Mouse (Mus musculus): ENCODE data around the gene Ppt2.

Ppt2 gene

DNA sequence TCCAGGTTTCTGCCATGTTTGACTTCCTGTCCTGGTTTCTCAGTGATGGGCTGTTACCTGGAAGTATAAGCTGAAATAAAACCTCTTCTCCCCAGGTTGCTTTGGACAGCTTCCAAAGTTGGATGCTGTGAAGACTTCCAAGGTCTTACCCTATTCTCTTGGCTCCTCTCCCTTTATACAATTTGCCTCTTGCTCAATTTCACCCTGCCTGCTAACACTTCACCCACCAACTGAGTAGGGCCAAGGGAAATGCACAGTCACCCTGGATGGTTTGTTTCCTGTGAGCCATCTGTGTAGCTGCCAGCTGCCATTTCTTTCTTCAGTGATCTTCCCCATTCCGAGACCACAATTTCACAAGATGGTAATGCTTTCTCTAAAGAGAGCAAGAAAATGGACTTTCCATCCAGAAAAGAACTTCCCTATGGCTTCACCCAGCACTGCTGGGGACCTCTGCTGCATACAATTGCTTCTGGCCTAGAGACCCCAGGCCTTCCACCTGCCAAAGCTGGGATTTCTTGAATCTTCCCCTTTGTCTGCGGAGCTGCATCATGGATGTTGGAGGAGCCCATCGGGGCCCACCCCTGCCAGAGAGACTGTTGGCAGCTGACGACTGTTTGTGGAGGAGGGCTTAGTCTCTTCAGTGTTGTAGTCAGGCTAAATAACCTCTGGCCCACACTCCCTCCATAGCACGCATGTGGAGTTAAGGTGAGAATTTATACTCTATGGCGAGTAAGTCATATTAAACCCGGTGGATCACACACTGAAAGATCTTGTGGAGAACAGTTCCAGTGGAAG is 11.3 kb upstream of the Ppt2 start:
- DNase-seq (ENCODE audit: low spot score in 2 of 2), result no peak

DNA sequence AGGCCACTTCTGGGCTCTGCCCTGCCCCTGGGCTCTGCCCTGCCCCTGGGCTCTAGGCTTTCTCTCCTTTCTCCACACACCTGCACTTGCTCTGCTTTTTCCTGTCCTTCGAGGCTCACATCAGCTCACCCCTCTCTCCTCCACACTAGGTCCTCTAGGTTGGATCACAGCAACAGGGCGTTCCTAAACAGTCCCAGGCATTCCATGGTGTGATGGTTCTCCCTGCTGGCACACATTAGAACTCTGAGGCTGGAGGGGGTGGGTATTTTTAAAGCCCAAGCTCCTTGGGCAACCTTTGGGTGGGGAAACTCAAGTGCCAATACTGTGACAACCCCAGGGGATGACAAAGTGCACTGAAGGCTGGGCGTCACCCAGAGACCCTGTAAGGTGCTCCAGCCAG is 9.1 kb upstream of the Ppt2 start:
- DNase-seq (ENCODE audit: low spot score in 2 of 2), result no peak

DNA sequence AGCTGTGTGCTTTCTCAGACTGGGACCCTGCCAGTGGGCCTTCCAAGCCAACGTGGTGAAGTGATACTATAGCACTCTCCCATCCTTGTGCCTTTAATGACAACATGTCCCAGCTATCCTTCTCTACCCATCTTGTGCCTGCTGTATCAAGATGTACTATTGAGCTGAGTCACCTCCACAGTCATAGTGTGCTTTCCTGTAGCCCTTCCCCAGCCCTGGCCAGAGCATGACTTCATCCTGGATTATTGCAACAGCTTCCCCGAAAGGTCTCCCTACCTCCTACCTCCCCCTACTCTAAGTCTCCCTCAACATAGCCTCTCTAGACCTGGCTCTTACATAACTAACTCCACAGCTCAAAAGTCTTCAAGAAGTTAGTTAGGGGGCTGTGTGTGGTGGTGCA is 7.4 kb upstream of the Ppt2 start:
- DNase-seq (ENCODE audit: low spot score in 2 of 2), result no peak

DNA sequence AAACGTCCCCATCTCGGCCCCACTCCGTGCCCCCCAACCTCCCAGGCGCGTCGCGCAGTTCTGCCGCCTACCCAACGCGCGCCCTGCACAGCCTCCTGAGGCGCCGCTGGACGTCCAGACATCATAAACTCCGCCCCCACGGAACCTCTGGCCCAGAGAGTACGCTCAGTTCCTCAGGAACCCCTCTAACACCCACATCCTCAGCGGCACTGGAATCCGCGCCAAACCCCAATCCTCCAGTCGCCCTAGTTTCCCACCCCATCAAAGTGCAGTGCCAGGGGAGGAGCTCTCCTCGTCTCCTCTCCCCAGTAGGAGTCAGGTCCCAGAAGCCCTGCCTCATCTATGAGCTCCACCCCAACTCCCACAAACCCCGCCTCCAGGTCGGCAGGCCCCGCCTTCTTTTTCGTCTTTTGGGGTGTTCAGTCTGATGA is 4.0 kb upstream of the Ppt2 start:
- DNase-seq (ENCODE audit: low spot score in 2 of 2), result peak; percentile 88 to 89

DNA sequence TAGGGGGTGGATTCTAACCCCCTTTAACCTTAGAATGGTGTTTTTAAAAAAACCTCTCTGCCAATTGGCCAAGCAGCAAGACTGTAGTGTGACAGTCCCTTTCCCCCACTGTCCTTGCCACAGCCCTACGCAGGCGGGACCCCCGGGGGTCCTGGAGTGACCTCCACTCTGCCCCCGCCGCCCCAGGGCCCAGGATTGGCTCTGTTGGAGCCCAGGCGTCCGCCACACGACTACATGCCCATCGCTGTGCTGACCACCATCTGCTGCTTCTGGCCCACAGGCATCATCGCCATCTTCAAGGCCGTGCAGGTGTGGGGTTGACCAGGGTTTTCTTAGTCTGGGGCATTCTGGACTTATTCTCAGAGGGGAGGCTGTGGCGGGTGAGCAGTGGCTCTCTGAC is 3.3 kb upstream of the Ppt2 start:
- no peak for DNase-seq (ENCODE audit: low spot score in 2 of 2)

DNA sequence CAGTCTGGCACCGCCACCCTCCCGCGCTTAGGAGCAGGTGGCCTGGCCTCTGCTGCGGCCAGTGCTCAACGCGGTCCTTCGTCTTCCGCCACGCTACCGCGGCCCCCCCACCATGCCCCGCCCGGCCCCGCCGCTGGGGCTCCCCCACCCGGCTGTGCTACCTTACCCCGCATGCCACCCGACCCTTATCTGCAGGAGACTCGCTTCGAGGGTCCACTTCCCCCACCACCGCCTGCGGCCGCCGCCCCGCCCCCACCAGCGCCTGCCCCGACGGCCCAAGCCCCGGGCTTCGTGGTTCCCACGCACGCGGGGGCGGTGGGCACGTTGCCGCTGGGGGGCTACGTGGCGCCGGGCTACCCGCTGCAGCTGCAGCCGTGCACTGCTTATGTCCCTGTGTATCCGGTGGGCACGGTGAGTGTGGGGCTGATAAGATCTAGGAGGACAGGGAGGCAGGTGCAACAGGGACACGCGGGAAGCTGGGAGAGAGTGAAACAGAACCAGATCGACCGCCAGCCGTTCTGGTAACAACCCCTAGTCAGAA is 2.5 kb upstream of the Ppt2 start:
- peak in 1 of 2 experiments; percentile 64 for DNase-seq (ENCODE audit: low spot score in 2 of 2)

DNA sequence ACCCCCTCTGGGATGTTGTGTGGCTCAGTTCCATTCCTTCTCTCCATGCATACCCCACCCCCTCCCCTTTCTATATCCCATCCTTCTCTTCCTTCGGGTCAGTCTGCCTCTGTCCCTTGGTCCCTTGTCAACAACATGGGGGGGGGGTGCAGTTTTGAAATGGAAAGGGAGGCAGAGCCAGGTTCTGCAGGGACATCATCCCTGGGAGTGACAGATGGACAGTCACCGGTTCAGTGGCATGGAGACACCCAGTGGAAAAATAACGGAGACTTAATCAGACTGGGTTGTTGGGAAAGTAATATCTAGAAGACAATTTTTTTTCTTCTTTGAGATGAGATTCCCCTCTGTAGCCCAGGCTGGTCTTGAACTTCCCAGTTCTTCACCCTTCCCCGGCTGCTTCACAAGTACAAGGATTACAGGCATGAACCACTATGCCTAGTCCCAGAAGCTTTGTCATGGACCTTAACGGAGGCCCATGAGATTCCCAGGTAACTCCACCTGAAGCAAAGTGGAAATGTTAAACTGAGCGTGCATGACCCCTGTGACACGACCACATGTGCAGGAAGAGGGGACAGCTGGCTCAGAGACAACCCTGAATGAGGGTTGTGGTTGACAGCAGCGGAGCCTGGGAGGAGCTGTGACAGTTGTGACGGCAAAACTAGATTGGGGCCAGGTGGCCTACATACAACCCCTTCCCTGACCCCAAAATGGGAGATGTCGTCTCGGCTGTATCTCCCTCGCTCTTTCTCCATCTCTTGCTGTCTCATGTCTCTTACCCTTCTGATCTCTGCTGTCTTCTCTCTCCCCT is 1.7 kb upstream of the Ppt2 start:
- DNase-seq (ENCODE audit: low spot score in 2 of 2), result no peak

DNA sequence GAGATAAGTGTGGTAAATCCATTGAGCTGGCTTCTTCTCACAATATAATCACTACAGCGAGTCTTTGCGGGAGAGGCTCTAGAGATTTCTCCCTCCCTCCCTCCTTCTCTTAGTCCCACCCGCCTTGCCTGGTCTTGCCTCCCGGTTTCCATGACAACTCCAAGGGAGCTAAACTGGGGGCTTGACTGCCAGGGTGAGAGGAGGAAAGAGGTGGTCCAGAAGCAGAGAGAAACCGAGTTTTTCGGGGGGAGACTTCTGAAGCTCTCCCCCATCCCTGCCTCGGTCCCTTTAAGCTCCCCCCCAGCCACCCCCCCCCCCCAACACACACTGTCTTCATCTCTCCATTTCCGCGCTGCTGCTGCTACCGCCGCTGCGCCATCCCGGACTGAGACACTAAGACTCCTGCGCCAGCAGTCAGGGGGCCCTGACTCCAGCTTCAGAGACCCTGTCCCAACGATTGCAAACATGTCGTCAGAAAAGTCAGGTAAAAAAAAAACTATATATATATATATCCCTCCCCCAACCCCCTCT is 976 bp upstream of the Ppt2 start, which contains the start of gene Prrt1:
TSS of gene Prrt1 (plus strand) at position 313 of the 531 bp plus-strand sequence.
- DNase-seq (ENCODE audit: low spot score in 2 of 2), result peak; percentile 86 to 92

DNA sequence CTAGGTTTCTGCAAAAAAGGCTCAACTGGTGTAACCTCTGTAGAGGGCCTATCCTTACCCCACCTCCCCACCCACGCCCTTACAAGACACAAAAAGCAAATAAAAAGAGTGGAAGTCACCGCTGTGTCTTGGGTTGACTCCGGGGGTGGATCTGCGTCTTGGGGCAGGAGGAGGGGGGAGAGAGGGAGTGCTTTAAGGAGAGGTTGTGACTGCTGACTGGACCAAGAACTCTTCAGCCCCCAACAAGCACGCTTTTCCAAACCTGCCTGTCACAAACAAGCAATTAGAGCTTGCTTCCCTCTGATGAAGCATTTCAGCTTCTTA is 296 bp upstream of the Ppt2 start:
- DNase-seq (ENCODE audit: low spot score in 2 of 2), result no peak

DNA sequence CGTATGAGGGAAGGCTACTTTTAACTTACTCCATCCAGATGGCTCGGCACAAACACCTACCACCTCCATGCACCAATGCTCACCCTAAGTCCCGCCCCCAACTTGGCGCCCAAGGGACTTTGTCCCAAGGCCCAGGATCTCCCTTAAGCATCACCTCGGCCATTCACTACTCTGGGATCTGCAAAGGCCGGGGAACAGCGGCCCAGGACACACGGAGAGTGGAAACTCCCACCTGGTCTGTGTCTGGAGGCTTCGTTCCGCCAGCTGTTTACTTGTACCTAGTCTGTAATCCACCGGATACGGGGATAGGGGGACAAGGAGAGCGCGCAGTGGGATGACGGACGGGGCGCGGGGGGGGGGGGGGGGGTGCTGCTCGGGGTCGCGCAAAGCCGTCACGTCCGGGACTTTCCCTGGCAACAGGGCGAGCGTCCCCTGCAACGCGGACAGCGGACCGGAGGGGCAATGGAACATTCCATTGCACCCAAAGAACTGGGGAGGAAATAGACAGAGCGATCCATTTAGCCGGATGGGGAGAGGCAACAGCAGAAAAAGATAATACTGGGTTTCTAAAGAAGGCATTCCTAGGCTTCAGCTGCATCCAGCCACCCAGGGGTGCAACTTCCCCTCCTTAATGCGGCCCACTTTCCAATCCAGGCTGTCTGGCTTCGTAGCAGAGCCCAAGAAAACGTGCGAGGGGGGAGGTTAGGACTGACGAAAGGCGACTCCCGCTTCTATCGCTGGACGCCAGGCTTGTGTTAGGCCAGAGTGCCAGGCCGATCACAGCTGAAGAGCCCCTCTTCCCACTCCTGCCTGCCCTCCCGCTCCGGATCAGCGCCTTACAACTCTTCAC is 992 bp downstream of the Ppt2 start:
- DNase-seq (ENCODE audit: low spot score in 2 of 2), result peak; percentile 94

DNA sequence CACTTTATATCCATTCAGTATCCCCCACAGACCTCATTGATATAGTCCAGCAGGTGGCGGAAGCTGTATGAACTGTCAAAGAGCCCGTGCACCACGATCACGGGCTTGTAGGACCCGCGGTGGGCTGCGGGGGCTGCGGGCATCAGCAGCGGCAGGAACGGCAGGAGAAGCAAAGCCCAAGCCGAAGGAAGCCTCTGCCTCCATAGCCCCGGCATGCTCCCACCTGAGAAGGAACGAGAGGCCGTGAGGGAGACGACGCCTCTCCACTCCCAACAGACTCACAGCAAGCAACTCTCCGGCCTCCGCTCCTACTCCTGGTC is 1.6 kb downstream of the Ppt2 start:
- DNase-seq (ENCODE audit: low spot score in 2 of 2), result peak in 1 of 2 experiments; percentile 64

DNA sequence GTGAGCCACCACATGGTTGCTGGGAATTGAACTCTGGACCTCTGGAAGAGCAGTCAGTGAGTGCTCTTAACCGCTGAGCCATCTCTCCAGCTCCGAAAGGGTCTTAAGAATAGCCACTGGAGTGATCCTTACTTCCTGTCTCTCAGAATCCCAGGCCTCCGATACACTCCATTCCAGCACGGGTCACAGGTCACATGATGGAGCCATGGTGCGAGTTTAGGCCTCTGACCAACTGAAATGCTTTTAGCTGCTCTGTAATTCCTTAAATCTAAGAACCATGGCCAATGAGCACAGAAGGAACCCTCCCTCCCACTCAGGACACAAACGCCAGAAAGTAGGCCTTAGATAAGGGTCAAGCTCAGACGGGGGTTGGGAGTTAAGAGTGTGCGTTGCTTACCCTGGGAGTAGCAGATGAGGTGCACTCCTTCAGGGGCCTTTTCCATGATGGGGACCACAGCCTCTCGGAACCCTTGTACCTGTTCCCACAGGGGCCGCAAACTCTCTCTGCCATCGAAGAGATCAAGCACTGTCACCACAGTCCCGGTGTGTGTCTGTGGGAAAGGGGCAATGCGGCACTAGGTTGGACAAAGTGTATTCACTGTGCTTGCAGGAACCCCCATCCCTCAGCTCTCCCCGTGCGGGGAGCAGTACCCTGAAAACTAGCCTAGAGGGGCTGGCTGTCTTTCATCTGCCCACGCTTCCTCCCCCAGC is 2.1 kb downstream of the Ppt2 start:
- DNase-seq (ENCODE audit: low spot score in 2 of 2), result no peak

DNA sequence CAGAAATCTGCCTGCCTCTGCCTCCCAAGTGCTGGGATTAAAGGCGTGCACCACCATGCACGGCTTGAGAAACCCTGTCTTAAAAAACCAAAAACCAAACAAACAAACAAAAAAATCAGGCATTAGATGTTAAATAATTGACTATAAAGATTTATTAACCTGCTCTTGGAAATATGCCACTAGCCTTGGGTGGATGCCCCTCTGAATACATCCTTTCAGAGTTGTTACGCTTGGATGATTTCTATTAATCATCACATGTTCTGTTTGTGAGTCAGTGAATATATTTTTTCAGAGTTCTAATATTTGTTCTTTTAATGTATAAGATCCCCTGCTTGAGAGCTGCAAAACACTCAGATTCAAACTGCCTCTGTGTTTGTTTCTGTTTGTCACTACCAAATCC is 3.3 kb downstream of the Ppt2 start:
- no peak for DNase-seq (ENCODE audit: low spot score in 2 of 2)

DNA sequence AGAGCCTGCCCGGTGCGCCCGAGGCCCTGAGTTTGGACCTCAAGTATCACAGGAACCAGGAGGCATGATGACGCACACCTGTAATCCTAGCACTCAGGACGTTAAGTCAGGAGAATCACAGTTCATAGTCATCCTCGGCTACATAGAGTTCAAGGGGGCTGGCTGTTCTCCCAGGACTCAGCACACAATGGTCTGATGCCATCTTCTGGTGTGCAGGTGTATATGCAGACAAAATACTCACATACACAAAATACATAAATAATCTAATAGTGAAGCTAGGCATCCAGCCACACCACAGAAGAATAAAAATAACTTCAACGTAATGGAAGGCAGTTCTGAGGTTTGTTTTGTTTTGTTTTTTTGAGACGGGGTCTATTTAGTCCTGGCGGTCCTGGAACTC is 5.1 kb downstream of the Ppt2 start:
- DNase-seq (ENCODE audit: low spot score in 2 of 2), result peak in 1 of 2 experiments; percentile 27

DNA sequence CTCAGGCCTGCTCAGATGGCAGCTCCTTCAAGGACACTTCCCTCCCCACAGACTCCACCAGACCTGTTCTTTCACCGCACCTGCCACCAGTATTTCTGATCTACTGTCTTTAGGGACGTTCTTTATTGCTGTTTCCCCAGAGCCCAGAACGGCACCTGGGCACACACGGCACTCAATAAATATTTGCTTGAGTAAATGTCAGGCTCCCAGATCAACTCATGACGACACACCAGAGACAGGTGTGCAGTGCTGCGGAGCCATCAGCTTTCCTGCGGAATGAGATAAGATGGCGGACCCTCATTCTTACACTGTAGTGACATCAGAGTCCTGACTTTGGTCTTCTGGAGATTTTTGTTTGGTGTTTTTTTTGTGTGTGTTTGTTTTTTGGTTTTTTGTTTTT is 7.3 kb downstream of the Ppt2 start:
- DNase-seq (ENCODE audit: low spot score in 2 of 2), result no peak

DNA sequence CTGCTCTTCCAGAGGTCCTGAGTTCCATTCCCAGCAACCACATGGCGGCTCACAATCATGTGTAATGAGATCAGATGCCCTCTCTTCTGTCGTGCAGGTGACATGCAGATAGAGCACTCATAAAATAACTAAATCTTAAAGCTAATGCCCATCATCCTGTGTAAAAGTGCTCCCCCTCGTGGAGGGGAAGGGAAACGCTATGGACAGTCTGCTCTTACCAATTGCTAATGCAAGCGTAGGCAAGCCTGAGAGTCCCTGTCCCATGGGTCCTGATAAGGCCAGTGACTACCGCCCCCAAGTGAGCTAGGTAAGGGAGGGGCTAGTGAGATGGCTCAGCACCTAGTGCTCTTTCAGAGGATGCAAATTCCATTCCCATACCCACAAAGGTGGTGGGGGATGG is 9.3 kb downstream of the Ppt2 start:
- DNase-seq (ENCODE audit: low spot score in 2 of 2), result peak in 1 of 2 experiments; percentile 35

DNA sequence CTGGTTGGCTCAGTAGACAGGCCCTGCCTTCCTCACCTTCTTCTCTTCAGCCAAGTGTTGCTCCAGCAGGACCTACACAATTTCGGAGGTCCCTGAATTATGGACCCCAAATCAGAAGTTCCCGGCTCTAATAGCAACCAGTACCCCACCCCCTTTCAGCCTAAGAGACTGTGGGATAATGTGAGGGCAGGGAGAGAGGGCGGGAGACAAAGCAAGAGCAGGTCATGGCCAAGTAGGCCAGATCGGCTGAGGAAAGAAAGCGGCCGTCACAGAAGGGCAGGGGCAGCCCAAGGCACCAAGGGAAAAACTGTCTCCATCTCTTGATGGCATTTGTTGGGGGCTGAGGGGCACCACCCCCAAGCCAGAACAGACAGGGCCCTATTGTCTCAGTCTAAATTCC is 12.4 kb downstream of the Ppt2 start, which contains the start of gene Egfl8:
TSS of gene Egfl8 (minus strand) at position 101 of the 400 bp plus-strand sequence.
- DNase-seq (ENCODE audit: low spot score in 2 of 2), result no peak

DNA sequence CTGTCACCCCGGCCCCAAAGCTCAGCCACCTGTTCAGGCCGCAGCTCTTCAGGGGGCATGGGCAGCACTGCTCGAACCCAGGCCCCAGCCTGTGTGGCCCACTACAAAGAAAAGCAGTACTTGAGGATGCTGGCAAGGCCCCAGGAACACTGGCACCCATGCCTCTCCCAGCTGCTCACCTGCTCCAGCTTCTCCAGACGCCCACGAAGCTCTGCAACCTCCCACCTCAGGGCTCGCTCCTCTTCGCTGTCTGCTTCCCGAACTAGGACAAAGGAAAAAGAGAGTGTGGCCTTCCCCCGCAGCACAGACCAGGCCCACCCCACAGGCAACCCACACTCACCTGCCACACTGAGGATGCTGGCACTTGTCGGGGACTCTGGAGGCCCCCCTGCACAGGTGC is 14.5 kb downstream of the Ppt2 start:
- DNase-seq (ENCODE audit: low spot score in 2 of 2), result no peak

DNA sequence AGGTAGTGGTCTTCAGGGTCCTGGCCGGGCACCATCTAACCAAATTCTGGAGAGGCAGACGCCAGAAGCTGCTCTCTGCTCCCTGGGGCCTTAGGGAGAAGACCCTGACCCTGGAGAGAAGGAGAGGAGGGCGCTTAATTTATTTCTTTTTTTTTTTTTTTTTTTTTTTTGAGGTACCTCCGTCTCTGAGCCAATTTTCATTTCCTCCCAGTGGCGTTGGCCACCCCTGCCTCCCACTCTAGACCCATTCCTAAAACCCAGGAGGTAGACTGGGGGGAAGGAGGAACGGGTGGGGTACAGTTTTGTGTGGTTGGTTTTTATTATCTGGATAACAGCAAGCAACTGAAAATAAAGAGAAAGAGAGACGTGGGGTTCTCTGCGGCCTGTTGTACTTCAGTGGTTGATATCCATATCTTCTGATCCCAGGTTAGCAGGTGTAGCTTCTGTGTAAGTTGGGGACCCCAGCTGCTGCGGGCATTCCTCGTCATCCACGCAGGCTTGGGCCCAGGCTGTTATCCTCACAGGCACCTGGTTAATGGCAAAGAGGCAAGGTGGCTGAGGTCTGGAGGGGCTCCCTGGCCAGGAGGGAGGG is 15.2 kb downstream of the Ppt2 start:
- no peak for DNase-seq (ENCODE audit: low spot score in 2 of 2)

DNA sequence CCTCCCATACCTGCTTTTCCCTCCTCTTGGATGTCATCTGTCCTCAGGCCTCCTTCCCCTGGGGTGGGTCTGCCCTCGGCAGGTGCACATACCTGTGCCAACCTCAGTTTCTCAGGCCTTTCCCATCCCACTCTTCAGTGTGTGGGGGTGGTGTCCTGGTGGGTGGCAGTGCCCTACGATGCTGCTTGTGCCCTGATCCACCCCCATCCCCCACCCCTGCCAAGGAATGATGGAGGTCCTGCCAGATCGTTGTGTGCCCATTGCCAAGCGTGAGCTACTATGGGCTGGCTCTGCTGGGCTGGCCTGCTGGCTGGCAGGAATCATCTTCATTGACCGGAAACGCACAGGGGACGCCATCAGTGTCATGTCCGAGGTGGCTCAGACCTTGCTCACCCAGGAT is 17.3 kb downstream of the Ppt2 start:
- DNase-seq (ENCODE audit: low spot score in 2 of 2), result no peak

DNA sequence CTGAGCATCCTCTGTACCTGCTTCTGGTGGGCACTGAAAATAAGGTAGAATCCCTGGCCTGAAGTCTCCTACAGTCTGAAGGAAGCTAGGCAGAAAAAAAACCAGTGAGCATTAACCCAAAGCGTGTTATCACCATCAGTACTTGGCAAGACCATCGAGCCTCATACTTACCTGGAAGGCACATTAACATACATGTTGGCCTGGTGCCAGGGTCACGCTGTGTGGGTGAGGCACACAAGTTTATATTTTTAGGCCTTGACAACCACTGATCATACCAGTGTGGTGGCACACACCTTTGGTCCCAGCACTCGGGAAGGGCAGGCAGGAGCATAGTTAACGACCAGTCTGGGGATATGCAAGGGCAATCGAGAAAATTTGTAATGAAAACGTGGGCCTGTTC is 20.3 kb downstream of the Ppt2 start:
- peak in 1 of 2 experiments; percentile 60 for DNase-seq (ENCODE audit: low spot score in 2 of 2)

Measured in right cerebral cortex, postnatal 10 days (tissue).